Mouse (Mus musculus) right cerebral cortex, adult 18-20 months (tissue): ENCODE measurements around the gene Mtrex.

ENCODE experiments used
- DNase-seq: peaks from one replicate; pipeline ENCODE4 v3.0.0; 2022; ENCODE audit warnings: mixed read lengths

The Mtrex gene

DNA sequence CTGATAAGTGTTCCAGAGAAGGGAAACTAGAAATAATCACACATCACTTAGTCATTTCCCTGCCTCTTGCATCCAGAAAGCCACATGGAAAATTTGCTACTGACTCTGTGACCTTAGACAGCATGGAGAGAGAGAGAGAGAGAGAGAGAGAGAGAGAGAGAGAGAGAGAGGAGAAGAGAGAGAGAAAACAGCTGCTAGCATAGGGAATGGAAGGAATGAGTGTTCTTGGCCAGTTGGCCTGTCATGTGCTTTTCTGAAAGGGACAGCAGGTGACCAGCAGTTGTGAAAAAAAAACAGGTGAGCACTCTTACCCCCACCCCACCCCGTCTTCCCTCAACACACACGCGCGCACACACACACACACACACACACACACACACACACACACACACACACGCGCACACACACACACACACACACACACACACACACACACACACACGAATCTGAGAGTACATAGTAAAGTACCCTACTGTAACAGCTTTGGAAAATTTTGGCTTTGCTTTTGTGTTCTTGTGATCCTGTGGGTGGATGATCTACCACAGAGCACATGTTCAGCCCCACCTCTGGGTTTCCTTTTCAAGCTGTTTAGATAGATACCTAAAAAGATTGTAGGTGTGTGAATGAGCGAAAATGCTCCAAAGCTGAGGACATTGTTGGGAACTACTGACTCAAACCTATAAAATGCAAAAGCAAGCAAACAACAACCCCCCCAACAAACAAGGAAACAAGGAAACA is 103.1 kb downstream of the Mtrex start:
- no peak for DNase-seq

DNA sequence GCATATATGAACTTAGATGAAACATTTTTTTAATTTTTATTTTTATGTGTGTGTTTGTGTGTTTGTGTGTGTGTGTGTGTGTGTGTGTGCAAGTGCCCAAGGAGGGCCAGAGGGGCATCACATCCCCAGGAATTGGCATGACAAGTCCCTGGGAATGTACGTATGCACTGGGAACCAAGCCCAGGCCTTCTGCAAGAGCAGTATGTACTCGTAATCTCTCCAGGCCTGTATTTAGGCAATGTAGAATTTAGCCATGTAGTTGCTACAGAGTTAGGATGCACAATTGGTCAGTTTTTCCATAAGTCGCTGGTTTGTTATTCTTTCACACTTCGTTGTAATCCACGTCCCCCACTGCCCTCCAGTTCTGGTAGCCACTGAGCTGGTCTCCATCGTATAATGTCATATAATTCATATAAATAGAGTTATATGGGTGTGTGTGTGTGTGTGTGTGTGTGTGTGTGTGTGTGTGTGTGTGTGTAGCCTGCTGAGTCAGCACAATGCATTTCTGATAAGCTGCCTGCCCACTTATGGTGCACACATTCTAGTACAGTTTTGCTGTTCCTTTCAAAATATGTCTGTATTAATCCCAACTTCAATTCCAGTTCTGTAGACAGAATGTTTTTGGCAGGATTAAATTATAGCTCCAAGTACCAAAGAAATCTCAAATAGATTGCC is 103.8 kb downstream of the Mtrex start:
- DNase-seq: no peak

DNA sequence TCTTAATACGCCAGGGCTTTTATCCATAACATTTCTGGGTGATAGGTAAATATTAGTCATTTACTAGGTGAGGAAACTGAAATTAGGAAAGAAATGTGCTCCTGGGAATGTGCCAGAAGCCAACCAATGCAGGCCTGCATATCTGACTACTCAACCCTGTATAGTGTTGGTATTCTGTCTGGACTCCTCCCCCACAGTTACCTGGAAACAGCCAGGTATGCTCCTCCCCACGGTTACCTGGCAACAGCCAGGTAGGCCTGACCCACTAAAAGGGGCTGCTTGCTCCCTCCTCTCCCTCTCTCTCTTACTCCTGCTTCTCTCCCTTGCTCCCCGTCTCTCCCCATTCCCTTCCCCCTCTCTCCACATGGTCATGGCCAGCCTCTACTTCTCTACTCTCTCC is 104.8 kb downstream of the Mtrex start:
- no peak for DNase-seq

DNA sequence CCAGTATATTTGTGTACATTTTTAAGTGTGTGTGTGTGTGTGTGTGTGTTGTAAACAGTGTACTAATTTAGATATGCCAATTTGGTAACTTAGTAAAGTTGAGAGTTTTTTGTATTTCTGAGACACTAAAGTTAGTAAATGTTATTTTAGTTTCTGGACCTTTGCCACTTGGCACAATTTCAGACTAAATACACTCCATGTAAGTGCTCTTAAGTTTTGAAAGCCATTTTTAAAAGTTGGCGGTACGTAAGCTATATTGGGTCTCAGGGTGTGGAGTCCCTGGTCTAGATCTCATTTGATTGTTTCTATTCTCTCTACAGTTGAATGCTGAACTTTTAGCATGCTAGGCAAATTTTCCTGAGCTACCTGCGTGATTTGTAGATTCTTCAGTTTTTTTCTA is 109.1 kb downstream of the Mtrex start:
- DNase-seq: no peak
